Mouse (Mus musculus) liver (tissue): ENCODE data around the gene Zfp764.
A peak's percentile ranks its signal among the peaks of the same experiment; 100 is the strongest.
"Not testable (repeated sequence)": the region's sequence is repeated elsewhere in the genome, so short reads cannot be mapped to it uniquely, and the experiment has no call there.

Source experiments
- DNase-seq: peaks from one replicate; pipeline ENCODE4 v3.0.0-alpha.2; 2020; ENCODE audit warnings: mixed read lengths

Gene Zfp764

DNA sequence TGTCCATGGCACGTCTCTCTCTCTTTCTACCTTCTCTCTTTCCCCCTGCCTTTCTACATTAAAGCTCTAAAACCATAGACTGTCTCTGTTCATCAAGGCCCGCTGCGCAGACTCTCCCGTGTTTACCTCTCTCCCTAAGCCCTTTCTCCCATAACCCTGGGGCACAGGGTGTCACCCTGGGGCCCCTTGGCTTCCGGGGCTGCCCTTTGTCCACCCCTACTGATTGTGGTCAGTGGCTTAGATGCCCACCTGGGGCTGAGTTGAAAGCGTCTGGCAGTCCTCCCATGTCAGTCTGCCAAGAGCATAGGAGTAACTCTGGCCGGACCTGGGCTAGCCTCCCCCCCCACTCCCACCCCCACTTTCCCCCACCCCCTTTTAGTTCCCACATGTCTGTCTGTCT is 16.3 kb downstream of the Zfp764 start:
- no peak for DNase-seq

DNA sequence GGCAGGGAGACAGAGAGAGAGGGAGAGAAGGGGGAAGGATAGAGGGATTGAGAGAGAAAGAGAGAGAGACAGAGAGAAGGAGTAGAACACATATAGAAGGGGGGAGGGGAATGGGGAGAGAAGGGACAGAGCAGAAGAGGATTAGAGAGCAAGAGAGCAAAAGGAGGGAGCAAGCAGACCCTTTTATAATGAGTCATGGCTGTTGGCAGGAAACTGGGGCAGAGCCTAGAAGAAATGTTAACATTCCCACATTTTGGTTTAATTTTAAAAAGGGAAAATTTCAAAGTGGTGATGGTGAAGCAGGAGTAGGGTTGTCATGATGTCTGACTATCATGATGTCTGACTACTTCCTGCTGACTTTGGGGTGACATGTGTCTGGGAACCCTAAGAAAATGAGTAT is 18.4 kb downstream of the Zfp764 start:
- not testable (repeated sequence) for DNase-seq

GRCm38 (mm10) chr7:127386641-127387392 is 19.8 kb downstream of the Zfp764 start, which contains the start of gene 9130019O22Rik:
TSS of gene 9130019O22Rik (minus strand) at chr7:127387166.
- DNase-seq = peak; percentile 84

DNA sequence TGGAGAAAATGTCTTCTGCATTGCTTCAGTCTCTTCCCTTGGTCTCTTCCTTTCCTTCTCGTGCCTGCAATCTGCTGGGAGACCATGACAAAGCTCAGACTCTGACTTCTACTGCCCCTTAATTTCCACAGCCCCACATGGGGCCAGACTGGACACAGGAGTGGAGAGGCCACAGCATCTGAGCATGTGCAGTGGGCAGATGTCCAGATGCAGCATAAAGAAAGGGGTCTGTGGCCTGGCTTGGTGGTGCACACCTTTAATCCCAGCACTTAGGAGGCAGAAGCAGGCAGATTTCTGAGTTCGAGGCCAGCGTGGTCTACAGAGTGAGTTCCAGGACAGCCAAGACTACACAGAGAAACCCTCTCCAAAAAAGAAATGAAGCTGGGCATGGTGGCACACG is 21.1 kb downstream of the Zfp764 start:
- DNase-seq = not testable (repeated sequence)

- DNase-seq = no peak
Observed at GRCm38 (mm10) chr7:127378310-127378921, 28.2 kb downstream of the Zfp764 start.

DNA sequence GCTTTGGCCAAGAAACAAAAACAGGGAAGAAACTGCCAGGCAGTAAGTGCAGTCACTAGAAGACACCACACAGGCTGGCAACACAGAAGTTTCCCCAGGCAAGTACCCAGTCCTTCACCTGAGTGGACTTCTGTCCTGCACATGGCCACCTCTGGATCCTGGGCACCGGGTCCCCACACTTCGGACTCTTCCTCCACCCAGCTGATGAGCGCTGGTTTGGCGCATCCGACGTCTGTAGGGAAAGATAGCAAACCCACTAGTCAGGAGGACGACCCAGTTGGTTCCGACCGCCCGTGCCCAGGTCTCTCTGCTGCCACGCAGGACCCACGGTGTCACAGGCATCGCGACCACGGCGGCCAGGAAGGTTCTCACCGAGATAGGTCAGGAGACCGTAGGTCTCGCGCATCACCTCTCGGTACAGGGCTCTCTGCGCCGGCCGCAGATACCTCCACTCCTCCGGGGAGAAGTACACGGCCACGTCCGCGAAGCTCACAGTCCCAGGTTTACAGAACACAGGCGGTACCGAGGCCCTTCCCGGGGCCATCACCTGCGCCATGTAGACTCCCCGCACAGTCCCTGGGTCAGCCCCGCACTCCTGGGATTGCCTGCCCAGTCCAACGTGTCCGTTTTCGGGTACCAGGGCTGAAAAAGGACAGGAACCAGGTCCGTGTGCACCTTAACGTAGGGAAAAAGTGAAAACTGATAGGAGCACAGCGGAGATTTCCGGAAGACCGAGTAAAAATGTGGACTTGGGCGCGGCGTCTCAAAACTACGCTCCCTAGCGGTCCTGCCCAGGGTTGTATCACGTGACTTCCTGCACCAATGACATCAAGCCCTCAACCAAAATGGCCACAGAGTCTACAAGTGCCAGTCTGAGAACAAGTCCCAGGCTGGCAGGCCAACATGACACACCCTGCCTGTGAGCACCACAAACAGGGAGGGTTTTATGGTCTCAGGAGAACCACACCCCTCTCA is 31.1 kb downstream of the Zfp764 start, which contains the start of gene Zfp747:
TSS of gene Zfp747 (minus strand) at position 780 of the 975 bp plus-strand sequence.
- peak; percentile 93 for DNase-seq

- DNase-seq = not testable (repeated sequence)
Observed at GRCm38 (mm10) chr7:127371870-127372269, 34.8 kb downstream of the Zfp764 start.

DNA sequence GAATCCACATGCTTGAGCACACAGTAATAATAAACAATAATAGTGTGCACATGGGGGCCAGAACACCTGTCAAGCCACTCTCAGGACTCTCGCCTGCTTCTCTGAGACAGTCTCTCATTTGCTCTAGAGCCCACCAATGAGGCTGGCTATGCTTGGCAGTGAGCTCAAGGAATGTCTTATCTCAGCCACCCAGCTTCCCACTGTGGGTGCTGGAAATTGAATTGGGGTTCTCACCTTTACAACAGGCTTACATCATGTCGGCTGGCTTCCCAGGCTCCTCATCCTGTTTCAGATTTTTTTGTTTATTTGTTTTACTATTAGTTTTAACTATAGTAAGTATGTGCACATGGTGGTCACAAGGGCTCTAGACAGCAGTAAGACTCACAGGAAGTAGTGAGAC is 35.4 kb downstream of the Zfp764 start:
- no peak for DNase-seq

- DNase-seq = no peak
Observed at GRCm38 (mm10) chr7:127366249-127366648, 40.4 kb downstream of the Zfp764 start.

DNA sequence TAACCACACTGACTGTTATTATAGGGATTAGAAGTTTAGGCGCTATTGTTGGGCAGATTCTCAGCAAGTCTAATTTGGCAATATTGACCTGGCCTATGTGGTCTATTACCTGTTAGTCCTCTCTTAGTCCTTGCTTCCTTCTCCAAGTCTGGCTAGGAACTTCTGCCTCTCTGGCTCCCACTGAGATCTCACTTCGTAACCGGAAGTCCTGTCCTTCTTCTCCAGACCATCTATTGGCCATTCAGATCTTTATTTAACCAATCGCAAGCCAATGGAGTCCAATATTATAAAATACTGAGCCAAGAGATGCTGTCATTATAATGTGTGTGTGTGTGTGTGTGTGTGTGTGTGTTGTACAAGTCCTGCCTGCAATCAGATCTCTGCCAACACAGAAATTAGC is 42.5 kb downstream of the Zfp764 start:
- no peak for DNase-seq

DNA sequence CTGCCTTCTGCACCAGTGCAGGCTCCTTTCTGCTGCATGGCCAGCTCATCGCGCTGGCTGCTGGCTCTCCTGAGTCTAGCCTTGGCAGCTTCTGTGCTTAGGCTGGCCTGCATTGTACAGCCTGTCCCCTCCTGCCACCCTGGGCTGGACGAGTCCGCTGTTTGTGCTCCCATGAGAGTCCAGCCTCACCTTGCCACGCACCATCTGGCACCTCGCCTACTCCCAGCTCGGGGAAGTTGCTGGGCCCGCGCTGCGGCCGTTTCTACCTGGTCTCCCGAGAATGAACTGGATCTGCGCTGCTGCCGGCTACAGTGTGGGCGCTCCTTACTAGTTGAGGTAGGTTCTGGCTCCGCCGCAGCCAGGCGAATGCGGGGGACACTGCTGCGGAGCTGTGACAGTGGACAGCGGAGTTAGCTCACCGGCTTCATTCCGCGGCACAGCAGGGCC is 43.1 kb downstream of the Zfp764 start:
- peak; percentile 17 for DNase-seq

- peak; percentile 17 for DNase-seq
Observed at GRCm38 (mm10) chr7:127362418-127362817, 44.2 kb downstream of the Zfp764 start.

GRCm38 (mm10) chr7:127361449-127361848 is 45.2 kb downstream of the Zfp764 start:
- peak; percentile 14 for DNase-seq

GRCm38 (mm10) chr7:127360265-127360664 is 46.4 kb downstream of the Zfp764 start:
- no peak for DNase-seq

DNA sequence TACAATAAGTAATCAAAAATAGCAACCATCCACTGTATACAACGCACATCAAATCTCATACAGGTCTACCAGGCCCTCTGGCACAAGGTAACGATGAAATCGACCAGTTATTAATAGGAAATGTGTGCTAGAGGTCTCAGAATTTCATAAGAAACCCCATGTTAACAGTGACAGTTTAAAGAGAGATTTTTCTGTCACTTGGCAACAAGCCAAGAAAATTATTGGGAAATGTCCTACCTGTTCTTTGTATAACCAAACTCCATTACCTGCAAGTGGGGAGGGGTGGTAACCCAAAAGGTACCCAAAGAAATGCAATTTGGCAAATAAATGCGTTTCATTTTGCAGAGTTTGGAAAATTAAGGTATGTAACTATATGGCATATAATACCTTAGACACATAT is 48.1 kb downstream of the Zfp764 start:
- DNase-seq = no peak

- DNase-seq = no peak
Observed at GRCm38 (mm10) chr7:127357871-127358270, 48.8 kb downstream of the Zfp764 start.

DNA sequence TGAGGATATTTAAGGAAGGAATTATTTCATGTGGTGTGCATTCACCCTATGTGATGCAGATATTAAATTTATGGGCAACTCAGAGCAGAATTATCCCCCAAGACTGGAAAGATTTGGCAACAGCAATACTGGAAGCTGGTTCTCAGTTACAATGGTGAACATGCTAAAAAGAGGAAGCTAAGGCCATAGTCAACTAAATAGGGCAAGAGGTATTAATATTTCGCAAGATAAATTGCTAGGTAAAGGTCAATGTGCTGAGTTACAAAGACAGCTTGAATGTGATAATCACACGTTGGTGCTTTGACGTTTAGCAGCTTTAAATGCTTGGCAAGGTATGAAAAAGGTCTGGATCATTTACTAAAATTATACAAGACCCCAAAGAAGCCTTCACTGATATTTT is 50.8 kb downstream of the Zfp764 start:
- DNase-seq = no peak
